Mouse (Mus musculus) liver, postnatal 0 days (tissue): ENCODE measurements around the gene 2310034G01Rik.

Experiments used
- CTCF ChIP-seq: sonication (generic); IDR thresholded peaks from 2 replicates; pipeline ENCODE4 v1.5.1; 2016; ENCODE audit warnings: antibody characterized with exemption, low read depth
- EP300 ChIP-seq: IDR thresholded peaks from 2 replicates; pipeline ENCODE4 v1.6.1; 2016; ENCODE audit warnings: antibody characterized with exemption, low read depth, mild to moderate bottlenecking

GRCm38 (mm10) chr19:46316846-46317545, 33.1 kb downstream of the 2310034G01Rik start:
- TF ChIP-seq CTCF (no peak), EP300 (no peak)
